Mouse (Mus musculus): ENCODE measurements around the gene Cnr2. TPM values are rescaled to one million over a fixed set of nuclear protein-coding genes. Genes with fewer than 3 reads are reported as not detected.

The Cnr2 gene
- polyA plus RNA-seq, 1 experiment from 2014 or later = 2.6 TPM

DNA sequence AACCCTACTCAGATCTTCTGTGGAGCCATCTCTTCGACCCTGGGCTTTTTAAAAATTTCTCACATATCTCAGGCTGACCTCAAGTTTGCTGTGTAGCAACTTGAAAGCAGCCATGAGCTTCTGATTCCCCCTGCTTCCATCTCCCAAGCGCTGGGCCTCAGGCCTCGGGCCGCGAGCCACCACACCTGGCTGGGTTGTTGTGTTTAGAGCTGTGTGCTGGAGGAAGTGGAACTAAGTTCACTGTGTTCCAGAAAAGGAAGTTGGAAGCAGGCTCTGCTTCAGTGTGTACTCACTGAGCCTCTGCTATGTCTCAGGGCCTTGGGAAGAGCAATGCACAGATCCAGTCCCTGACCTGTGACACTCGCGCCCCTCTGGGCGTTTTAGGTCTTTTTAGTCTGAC, 52.9 kb downstream of the Cnr2 start:
- ATAC-seq (peak; percentile 8; the same call in 1 of the 2 replicates), DNase-seq (peak; percentile 33)
- peaks cover 15% of the 10 kb centered on the region for H3K36me3 ChIP-seq (replicated peaks; ENCODE audit: insufficient read depth, low read length)
- TF ChIP-seq EP300 (IDR thresholded peaks at IDR 0.05; ENCODE audit: low read depth) = no peak
- no peak for TF ChIP-seq CTCF (IDR thresholded peaks at IDR 0.05; ENCODE audit: low read depth)
- H3K4me2 ChIP-seq (ENCODE audit: low read depth, low read length) = peak overlapping the region; percentile 81
- 0 out of 2 replicates have a peak overlapping the region, but pooled peaks have one; percentile 19 for H3K9ac ChIP-seq (replicated peaks)
- no peaks in the 10 kb centered on the region; the same call in 1 of the 2 replicates for H3K9me3 ChIP-seq (ENCODE audit: low read length)
- H3K27ac ChIP-seq (ENCODE audit: low read depth) = peak overlapping the region; percentile 77
- peaks cover 23% of the 10 kb centered on the region for H3K4me1 ChIP-seq (ENCODE audit: insufficient read depth)
- peak overlapping the region; percentile 11; the same call in 1 of the 2 replicates for H3K4me3 ChIP-seq (ENCODE audit: low read depth, low read length)
- WGBS (ENCODE audit: insufficient replicate concordance) = 68% methylated on average over 8 of the region's 8 CpGs
- H3K27me3 ChIP-seq (ENCODE audit: insufficient read depth, low read length) = no peaks in the 10 kb centered on the region

DNA sequence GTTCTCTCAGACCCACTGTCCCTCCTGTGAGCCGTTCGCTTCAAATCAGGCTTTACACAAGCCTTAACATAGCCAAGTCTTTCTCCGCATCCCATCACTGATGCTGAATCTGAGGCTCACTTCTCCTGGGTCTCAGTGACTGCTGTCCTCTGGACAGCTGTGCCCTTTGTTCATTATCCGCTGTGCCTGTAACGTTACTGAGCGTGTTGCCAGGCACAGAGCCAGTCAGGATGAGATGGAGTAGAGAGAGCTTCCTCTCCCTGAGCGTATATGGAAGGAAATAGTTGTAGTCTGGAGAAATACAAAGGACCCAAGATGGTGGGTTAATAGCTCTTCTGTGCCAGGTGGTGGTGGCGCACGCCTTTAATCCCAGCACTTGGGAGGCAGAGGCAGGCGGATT, 54.3 kb downstream of the Cnr2 start:
- Histone ChIP-seq H3K4me3 (ENCODE audit: low read depth, low read length) (no peak overlapping the region), H3K27me3 (ENCODE audit: insufficient read depth, low read length) (no peaks in the 10 kb centered on the region), H3K36me3 (replicated peaks; ENCODE audit: insufficient read depth, low read length) (peaks cover 19% of the 10 kb centered on the region), H3K4me1 (ENCODE audit: insufficient read depth) (peaks cover 23% of the 10 kb centered on the region), H3K9me3 (ENCODE audit: low read length) (no peaks in the 10 kb centered on the region; the same call in 1 of the 2 replicates), H3K4me2 (ENCODE audit: low read depth, low read length) (peak overlapping the region; percentile 15; the same call in 1 of the 2 replicates), H3K27ac (ENCODE audit: low read depth) (peak overlapping the region; percentile 77), H3K9ac (replicated peaks) (peak overlapping the region; percentile 24; the same call in 1 of the 2 replicates)
- TF ChIP-seq EP300 (IDR thresholded peaks at IDR 0.05; ENCODE audit: low read depth) (no peak), CTCF (IDR thresholded peaks at IDR 0.05; ENCODE audit: low read depth) (no peak)
- 78% methylated on average over 10 of the region's 10 CpGs for WGBS (ENCODE audit: insufficient replicate concordance)
- ATAC-seq (no peak), DNase-seq (no peak)

DNA sequence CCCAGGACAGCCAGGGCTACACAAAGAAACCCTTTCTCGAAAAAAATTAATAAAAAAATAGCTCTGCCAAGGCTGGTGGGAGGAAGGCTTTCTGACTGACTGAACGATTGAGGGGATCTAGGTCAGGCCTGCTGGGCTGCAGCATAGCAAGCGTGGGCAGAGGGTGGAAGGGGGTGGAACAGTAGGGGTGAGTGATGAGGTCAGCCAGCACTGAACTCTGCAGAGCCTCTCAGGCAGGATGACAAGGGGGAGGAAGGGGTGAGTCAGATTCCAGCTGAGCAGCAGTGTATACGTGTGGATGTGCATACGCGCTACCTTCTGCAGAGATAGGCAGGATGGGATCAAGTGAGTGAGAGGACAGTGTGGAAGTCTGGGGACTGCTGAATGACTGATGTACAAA, 54.7 kb downstream of the Cnr2 start:
- DNase-seq = peak; percentile 48
- H3K4me1 ChIP-seq (ENCODE audit: insufficient read depth) = peaks cover 23% of the 10 kb centered on the region
- 56% methylated on average over 6 of the region's 6 CpGs for WGBS (ENCODE audit: insufficient replicate concordance)

DNA sequence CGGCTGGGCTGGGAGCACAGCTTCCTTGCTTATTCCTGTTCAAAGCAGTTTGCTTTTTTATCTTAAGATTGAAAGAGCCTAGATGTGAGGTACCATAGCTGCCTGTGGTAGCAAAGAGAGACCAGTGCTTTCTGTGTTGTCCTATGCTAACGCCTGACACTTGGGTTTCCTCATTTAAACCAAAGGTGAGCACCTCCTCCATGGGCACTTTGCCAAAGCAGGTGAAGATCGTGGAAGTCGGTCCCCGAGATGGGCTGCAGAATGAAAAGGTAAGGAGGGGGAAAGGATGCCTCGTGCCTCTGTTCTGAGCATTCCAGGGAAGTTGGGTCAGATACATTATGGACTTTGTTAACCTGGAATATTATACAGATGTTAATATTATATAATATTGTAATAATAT, 55.2 kb downstream of the Cnr2 start:
- H3K9me3 ChIP-seq (ENCODE audit: low read length) = no peaks in the 10 kb centered on the region; the same call in 1 of the 2 replicates
- ATAC-seq (peak; percentile 19; the same call in 1 of the 2 replicates), DNase-seq (peak; percentile 62)
- 74% methylated on average over 6 of the region's 6 CpGs for WGBS (ENCODE audit: insufficient replicate concordance)
- H3K36me3 ChIP-seq (replicated peaks; ENCODE audit: insufficient read depth, low read length) = peaks cover 22% of the 10 kb centered on the region
- TF ChIP-seq EP300 (IDR thresholded peaks at IDR 0.05; ENCODE audit: low read depth) (no peak), CTCF (IDR thresholded peaks at IDR 0.05; ENCODE audit: low read depth) (no peak)
- peaks cover 23% of the 10 kb centered on the region for H3K4me1 ChIP-seq (ENCODE audit: insufficient read depth)
- no peaks in the 10 kb centered on the region for H3K27me3 ChIP-seq (ENCODE audit: insufficient read depth, low read length)
- H3K4me2 ChIP-seq (ENCODE audit: low read depth, low read length) = peak overlapping the region; percentile 28; the same call in 1 of the 2 replicates
- no peak overlapping the region for H3K4me3 ChIP-seq (ENCODE audit: low read depth, low read length)
- H3K27ac ChIP-seq (ENCODE audit: low read depth) = peak overlapping the region; percentile 77
- 0 out of 2 replicates have a peak overlapping the region, but pooled peaks have one; percentile 24 for H3K9ac ChIP-seq (replicated peaks)

More for the DNA sequence above, 54.7 kb downstream of the Cnr2 start:
- Histone ChIP-seq H3K27me3 (ENCODE audit: insufficient read depth, low read length) (no peaks in the 10 kb centered on the region), H3K27ac (ENCODE audit: low read depth) (peak overlapping the region; percentile 77), H3K9me3 (ENCODE audit: low read length) (no peaks in the 10 kb centered on the region; the same call in 1 of the 2 replicates), H3K36me3 (replicated peaks; ENCODE audit: insufficient read depth, low read length) (peaks cover 21% of the 10 kb centered on the region), H3K4me2 (ENCODE audit: low read depth, low read length) (peak overlapping the region; percentile 28; the same call in 1 of the 2 replicates), H3K4me3 (ENCODE audit: low read depth, low read length) (no peak overlapping the region), H3K9ac (replicated peaks) (peak overlapping the region; percentile 24; the same call in 1 of the 2 replicates)
- peak; percentile 58 for ATAC-seq
- TF ChIP-seq CTCF (IDR thresholded peaks at IDR 0.05; ENCODE audit: low read depth) = no peak
- no peak for TF ChIP-seq EP300 (IDR thresholded peaks at IDR 0.05; ENCODE audit: low read depth)

DNA sequence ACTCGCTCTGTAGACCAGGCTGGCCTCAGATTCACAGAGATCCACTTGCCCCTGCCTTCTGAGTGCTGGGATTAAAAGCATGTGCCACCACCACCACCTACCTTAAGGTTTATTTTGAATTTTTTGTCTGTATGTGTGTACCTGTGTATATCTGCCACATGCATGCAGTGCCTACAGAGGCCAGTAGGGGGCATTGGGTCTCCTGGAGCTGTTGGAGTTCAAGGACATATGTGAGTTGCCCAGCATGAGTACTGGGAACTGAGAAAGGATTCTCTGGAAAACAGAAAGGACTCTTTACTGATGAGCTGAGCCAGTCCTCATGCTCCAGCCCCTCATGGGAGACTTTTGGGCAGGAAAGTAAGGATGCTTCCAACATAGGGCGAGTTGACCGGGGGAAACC, 56.3 kb downstream of the Cnr2 start:
- DNase-seq (peak; percentile 38), ATAC-seq (no peak)
- no peaks in the 10 kb centered on the region; the same call in 1 of the 2 replicates for H3K9me3 ChIP-seq (ENCODE audit: low read length)
- H3K9ac ChIP-seq (replicated peaks) = no peak overlapping the region
- no peak for TF ChIP-seq EP300 (IDR thresholded peaks at IDR 0.05; ENCODE audit: low read depth)
- TF ChIP-seq CTCF (IDR thresholded peaks at IDR 0.05; ENCODE audit: low read depth) = peak; percentile 57
- 97% methylated on average over 3 of the region's 3 CpGs for WGBS (ENCODE audit: insufficient replicate concordance)
- no peak overlapping the region for H3K4me2 ChIP-seq (ENCODE audit: low read depth, low read length)
- no peak overlapping the region for H3K4me3 ChIP-seq (ENCODE audit: low read depth, low read length)
- peaks cover 28% of the 10 kb centered on the region for H3K36me3 ChIP-seq (replicated peaks; ENCODE audit: insufficient read depth, low read length)
- no peak overlapping the region for H3K27ac ChIP-seq (ENCODE audit: low read depth)
- H3K4me1 ChIP-seq (ENCODE audit: insufficient read depth) = peaks cover 19% of the 10 kb centered on the region
- H3K27me3 ChIP-seq (ENCODE audit: insufficient read depth, low read length) = no peaks in the 10 kb centered on the region

DNA sequence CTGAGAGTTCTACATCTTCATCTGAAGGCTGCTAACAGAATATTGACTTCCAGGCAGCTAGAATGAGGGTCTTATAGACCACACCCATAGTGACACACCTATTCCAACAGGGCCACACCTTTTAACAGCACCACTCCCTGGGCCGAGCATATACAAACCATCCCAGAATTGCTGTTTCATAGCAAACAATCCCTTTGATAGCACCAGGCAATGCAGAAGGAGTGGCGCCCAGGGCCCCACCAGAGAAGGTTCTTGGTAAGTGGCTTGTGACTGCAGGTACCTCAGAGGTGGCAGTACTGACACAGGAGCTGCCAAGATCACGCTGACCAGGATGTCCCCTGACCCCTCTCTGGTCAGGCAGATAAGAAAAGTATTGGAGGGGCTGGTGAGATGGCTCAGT, 58.0 kb downstream of the Cnr2 start:
- Histone ChIP-seq H3K27me3 (ENCODE audit: insufficient read depth, low read length) (no peaks in the 10 kb centered on the region), H3K4me1 (ENCODE audit: insufficient read depth) (peaks cover 17% of the 10 kb centered on the region), H3K4me3 (ENCODE audit: low read depth, low read length) (no peak overlapping the region), H3K4me2 (ENCODE audit: low read depth, low read length) (no peak overlapping the region), H3K9me3 (ENCODE audit: low read length) (no peaks in the 10 kb centered on the region; the same call in 1 of the 2 replicates), H3K9ac (replicated peaks) (no peak overlapping the region), H3K36me3 (replicated peaks; ENCODE audit: insufficient read depth, low read length) (peaks cover 35% of the 10 kb centered on the region), H3K27ac (ENCODE audit: low read depth) (no peak overlapping the region)
- ATAC-seq (no peak), DNase-seq (no peak)
- no peak for TF ChIP-seq EP300 (IDR thresholded peaks at IDR 0.05; ENCODE audit: low read depth)
- TF ChIP-seq CTCF (IDR thresholded peaks at IDR 0.05; ENCODE audit: low read depth) = no peak
- 76% methylated on average over 3 of the region's 3 CpGs for WGBS (ENCODE audit: insufficient replicate concordance)

Measured in liver, postnatal 0 days (tissue).